Mouse (Mus musculus) CD4-positive helper T cell, adult 2 months (primary cell): ENCODE data around the gene Gm595.
A peak's percentile ranks its signal among the peaks of the same experiment; 100 is the strongest.

ENCODE experiments used
- DNase-seq: peaks from one replicate; pipeline ENCODE4 v3.0.0-alpha.2; 2012; ENCODE audit warnings: low read depth, missing footprints, low spot score

Gm595 gene

GRCm38 (mm10) chrX:48877613-48878012, at the start of gene Gm595:
Gene Gm595, minus strand, starts transcription at chrX:48877713.
- DNase-seq = no peak

- no peak for DNase-seq
Measured at GRCm38 (mm10) chrX:48908421-48908820, 30.9 kb upstream of the Gm595 start.

GRCm38 (mm10) chrX:48903744-48904143, 26.2 kb upstream of the Gm595 start:
- DNase-seq = no peak

- DNase-seq = peak; percentile 6
Measured at GRCm38 (mm10) chrX:48899555-48899954, 22.0 kb upstream of the Gm595 start.

GRCm38 (mm10) chrX:48896803-48897202, 19.3 kb upstream of the Gm595 start:
- DNase-seq = no peak

GRCm38 (mm10) chrX:48893946-48894345, 16.4 kb upstream of the Gm595 start:
- DNase-seq = no peak

GRCm38 (mm10) chrX:48890259-48890658, 12.7 kb upstream of the Gm595 start:
- DNase-seq = no peak

GRCm38 (mm10) chrX:48884615-48885014, 7.1 kb upstream of the Gm595 start:
- no peak for DNase-seq
